Comparison of ENCODE assay signal across 8 mouse cellular contexts in the genomic region with DNA sequence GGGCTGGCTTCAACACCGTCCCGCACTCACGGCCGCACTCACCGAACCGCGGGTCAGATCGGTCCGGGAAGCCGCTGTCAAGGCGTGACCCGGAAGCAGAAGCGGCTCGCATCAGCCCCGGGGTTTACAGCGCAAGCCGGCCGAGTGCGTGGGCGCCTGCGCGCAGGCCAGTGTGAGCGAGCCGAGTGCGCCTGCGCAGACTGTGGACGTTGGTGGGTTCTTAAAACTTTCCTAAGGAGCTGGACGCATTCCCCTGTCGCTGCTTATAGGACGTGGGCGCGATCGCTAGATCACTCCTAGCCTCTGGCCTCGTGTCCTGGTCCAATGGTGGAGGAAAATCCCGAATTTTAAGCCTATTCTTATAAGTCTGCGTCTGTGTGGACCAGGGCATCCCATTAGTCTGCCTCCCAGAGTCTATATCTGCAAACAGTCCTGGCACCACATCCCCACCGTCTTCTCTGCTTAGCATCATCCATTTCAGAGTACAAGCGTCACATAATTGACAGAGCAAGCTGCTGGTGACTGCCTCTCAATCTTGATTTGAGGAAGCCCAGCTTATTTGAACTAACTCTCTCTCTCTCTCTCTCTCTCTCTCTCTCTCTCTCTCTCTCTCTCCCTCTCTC. TPM values are rescaled to one million over a fixed set of nuclear protein-coding genes. Genes with fewer than 3 reads are reported as not detected.
DNase-seq lines count a peak whose midpoint lies in the region; ATAC-seq and TF ChIP-seq lines count a peak whose summit lies in the region.

No protein-coding gene starts in this region.

- H3K9ac ChIP-seq in forebrain, embryonic 14.5 days (ENCODE audit: low read length) = peak overlapping the region; percentile 95

- intact Hi-C loops in heart, postnatal 25 days (cut with DNase I) = no loop called here

- H3K4me2 ChIP-seq in forebrain, embryonic 14.5 days (ENCODE audit: low read length) = peak overlapping the region; percentile 96

- WGBS in forebrain, embryonic 14.5 days = under 1% methylated on average over 38 of the region's 38 CpGs
- 1% methylated on average over 38 of the region's 38 CpGs for WGBS in lung, adult 2 months

- peak; percentile 76; the same call in 1 of the 2 replicates for TF ChIP-seq POLR2A in lung, adult 2 months (IDR thresholded peaks at IDR 0.05; ENCODE audit: borderline replicate concordance, extremely low read depth, low read depth, low read length)

- peak; percentile 98 for ATAC-seq in forebrain, embryonic 14.5 days
- peak; percentile 88 for ATAC-seq in neutrophil, adult 5-6 weeks (ENCODE audit: extremely low read depth, insufficient number of reproducible peaks, low FRiP score, poor library complexity, severe bottlenecking)

- no peaks in the 10 kb centered on the region for H3K27me3 ChIP-seq in forebrain, embryonic 14.5 days (replicated peaks; ENCODE audit: control insufficient read depth, insufficient read depth, low read length)

- peak overlapping the region; percentile 97 for H3K4me3 ChIP-seq in forebrain, embryonic 14.5 days (ENCODE audit: low read depth, low read length)
- H3K4me3 ChIP-seq in lung, adult 2 months (replicated peaks; ENCODE audit: extremely low read depth, low read depth, low read length) = peak overlapping the region; percentile 76

- TF ChIP-seq CTCF in lung, adult 2 months (IDR thresholded peaks at IDR 0.05; ENCODE audit: insufficient read depth, low read length) = no peak

- peaks cover 19% of the 10 kb centered on the region for H3K36me3 ChIP-seq in forebrain, embryonic 14.5 days (ENCODE audit: control insufficient read depth, insufficient read depth, low read length)

- H3K4me1 ChIP-seq in forebrain, embryonic 14.5 days (ENCODE audit: control insufficient read depth, insufficient read depth, low read length) = peaks cover 8% of the 10 kb centered on the region; the same call in 1 of the 2 replicates
- peaks cover 8% of the 10 kb centered on the region for H3K4me1 ChIP-seq in lung, adult 2 months (ENCODE audit: control insufficient read depth, insufficient read depth, low read length)

- no peaks in the 10 kb centered on the region for H3K9me3 ChIP-seq in forebrain, embryonic 14.5 days (replicated peaks; ENCODE audit: control insufficient read depth, low read length)

- DNase-seq in ES-CJ7 (ENCODE audit: low read depth, low spot score) = peak; percentile 94
- DNase-seq in cerebellum, adult 11 months = peak; percentile 90
- DNase-seq in forebrain, embryonic 14.5 days (ENCODE audit: low spot score) = peak; percentile 96
- DNase-seq in heart, postnatal 25 days (ENCODE audit: low spot score) = peak; percentile 86
- peak; percentile 90 to 96 for DNase-seq in layer of hippocampus, adult 18-20 months (ENCODE audit: low spot score in 2 of 2)
- DNase-seq in lung, adult 2 months = peak; percentile 86
- peak; percentile 84 to 88 for DNase-seq in thymus, adult 18-20 months

- peak overlapping the region; percentile 58; the same call in 1 of the 2 replicates for H3K27ac ChIP-seq in forebrain, embryonic 14.5 days (ENCODE audit: low read depth, low read length)

RNA-seq across cellular contexts. Expression of a gene that starts 19.8 kb away (rescaled TPM):
- 60.5 and 62.2 TPM in 2 replicates for polyA plus RNA-seq in forebrain, embryonic 14.5 days (2014; fragmentation: Nextera tagmentation; extraction: Ambion mirVana)
- 100 to 1,000 TPM; 102 to 106 TPM for total RNA-seq in heart, postnatal 25 days (2021)
- total RNA-seq in layer of hippocampus, adult 18-20 months (2021) = 10 to 100 TPM; 53.7 to 54.8 TPM
- 32.0 and 40.0 TPM in 2 replicates for polyA plus RNA-seq in lung, adult 2 months (2012; rRNA removed)
- 18.9 and 21.8 TPM in 2 replicates for total RNA-seq in neutrophil, adult 5-6 weeks (2017)

RNA-seq across cellular contexts. Expression of a gene that starts 21.3 kb away (rescaled TPM):
- polyA plus RNA-seq in forebrain, embryonic 14.5 days (2014; fragmentation: Nextera tagmentation; extraction: Ambion mirVana) = 42.6 and 52.2 TPM in 2 replicates
- under 1 TPM; 0.81 to 0.91 TPM for total RNA-seq in heart, postnatal 25 days (2021)
- 10 to 100 TPM; 11.7 to 12.7 TPM for total RNA-seq in layer of hippocampus, adult 18-20 months (2021)
- polyA plus RNA-seq in lung, adult 2 months (2012; rRNA removed) = 4.9 and 5.0 TPM in 2 replicates
- not detected in 2 replicates for total RNA-seq in neutrophil, adult 5-6 weeks (2017)

RNA-seq across cellular contexts. Expression of a gene that starts 49.7 kb away (rescaled TPM):
- polyA plus RNA-seq in forebrain, embryonic 14.5 days (2014; fragmentation: Nextera tagmentation; extraction: Ambion mirVana) = not detected in 2 replicates
- not detected for total RNA-seq in heart, postnatal 25 days (2021)
- total RNA-seq in layer of hippocampus, adult 18-20 months (2021) = under 1 TPM in 1 of 2 experiments, not detected in 1; 0.68 TPM
- not detected in 2 replicates for polyA plus RNA-seq in lung, adult 2 months (2012; rRNA removed)
- not detected in 2 replicates for total RNA-seq in neutrophil, adult 5-6 weeks (2017)

RNA-seq across cellular contexts. Expression of a gene that starts 52.1 kb away (rescaled TPM):
- polyA plus RNA-seq in forebrain, embryonic 14.5 days (2014; fragmentation: Nextera tagmentation; extraction: Ambion mirVana) = 21.7 and 24.8 TPM in 2 replicates
- total RNA-seq in heart, postnatal 25 days (2021) = 10 to 100 TPM in 1 of 2 experiments, 1 to 10 TPM in 1; 9.9 to 10.2 TPM
- total RNA-seq in layer of hippocampus, adult 18-20 months (2021) = 10 to 100 TPM; 12.4 to 13.2 TPM
- 8.7 and 13.1 TPM in 2 replicates for polyA plus RNA-seq in lung, adult 2 months (2012; rRNA removed)
- total RNA-seq in neutrophil, adult 5-6 weeks (2017) = 57.2 and 67.4 TPM in 2 replicates

RNA-seq across cellular contexts. Expression of a gene that starts 53.3 kb away (rescaled TPM):
- polyA plus RNA-seq in forebrain, embryonic 14.5 days (2014; fragmentation: Nextera tagmentation; extraction: Ambion mirVana) = 65.0 and 73.6 TPM in 2 replicates
- total RNA-seq in heart, postnatal 25 days (2021) = 100 to 1,000 TPM; 887 to 925 TPM
- total RNA-seq in layer of hippocampus, adult 18-20 months (2021) = 100 to 1,000 TPM; 370 to 384 TPM
- 19.8 and 54.0 TPM in 2 replicates for polyA plus RNA-seq in lung, adult 2 months (2012; rRNA removed)
- 2.2 and 2.6 TPM in 2 replicates for total RNA-seq in neutrophil, adult 5-6 weeks (2017)

Comparison
In these comparisons a context has a peak if more than half of its experiments do, and no peak if none do; other contexts are left out.
1. Peak in every context shown above with its lines: DNase-seq, ATAC-seq, H3K4me3 ChIP-seq and H3K27ac ChIP-seq.
2. RNA of a gene that starts 21.3 kb away (total RNA-seq): 11.7 to 12.7 TPM in layer of hippocampus, adult 18-20 months; 0.81 to 0.91 TPM in heart, postnatal 25 days and not detected in neutrophil, adult 5-6 weeks; every median in the first group is over 4 times any median in the second.